Mouse (Mus musculus): ENCODE results near the gene Grrp1. TPM values are rescaled to one million over a fixed set of nuclear protein-coding genes. Genes with fewer than 3 reads are reported as not detected.
"Not testable (repeated sequence)": the region's sequence is repeated elsewhere in the genome, so short reads cannot be mapped to it uniquely, and the experiment has no call there.

The Grrp1 gene
- polyA plus RNA-seq, 1 experiment from 2014 or later: 9.0 TPM

- Histone ChIP-seq H3K4me1 (replicated peaks; ENCODE audit: control insufficient read depth, insufficient read depth, low read length) (peaks cover 8% of the 10 kb centered on the region), H3K4me2 (ENCODE audit: low read depth, low read length) (peak overlapping the region; percentile 56), H3K27me3 (ENCODE audit: control insufficient read depth, insufficient read depth, low read depth, low read length) (no peaks in the 10 kb centered on the region), H3K4me3 (ENCODE audit: low read length) (peak overlapping the region; percentile 35), H3K36me3 (ENCODE audit: control insufficient read depth, insufficient read depth, low read length) (peaks cover 6% of the 10 kb centered on the region; the same call in 1 of the 2 replicates), H3K27ac (ENCODE audit: low read length) (peak overlapping the region; percentile 67), H3K9ac (ENCODE audit: low read length) (peak overlapping the region; percentile 27), H3K9me3 (ENCODE audit: control insufficient read depth, low read length) (no peaks in the 10 kb centered on the region)
- WGBS: 10% methylated on average over 12 of the region's 13 CpGs
- peak; percentile 43 for ATAC-seq (ENCODE audit: low read depth)
Observed at GRCm38 (mm10) chr4:134272731-134273416, 19.0 kb upstream of the Grrp1 start.

- 79% methylated on average over 7 of the region's 7 CpGs for WGBS
- H3K9me3 ChIP-seq (ENCODE audit: control insufficient read depth, low read length): no peaks in the 10 kb centered on the region
- H3K27me3 ChIP-seq (ENCODE audit: control insufficient read depth, insufficient read depth, low read depth, low read length): no peaks in the 10 kb centered on the region
- H3K27ac ChIP-seq (ENCODE audit: low read length): no peak overlapping the region
- H3K9ac ChIP-seq (ENCODE audit: low read length): no peak overlapping the region
- peaks cover 8% of the 10 kb centered on the region for H3K4me1 ChIP-seq (replicated peaks; ENCODE audit: control insufficient read depth, insufficient read depth, low read length)
- H3K4me3 ChIP-seq (ENCODE audit: low read length): no peak overlapping the region
- no peak for ATAC-seq (ENCODE audit: low read depth)
- peaks cover 5% of the 10 kb centered on the region; the same call in 1 of the 2 replicates for H3K36me3 ChIP-seq (ENCODE audit: control insufficient read depth, insufficient read depth, low read length)
- no peak overlapping the region for H3K4me2 ChIP-seq (ENCODE audit: low read depth, low read length)
Observed at GRCm38 (mm10) chr4:134271979-134272378, 18.1 kb upstream of the Grrp1 start.

GRCm38 (mm10) chr4:134269622-134270021 is 15.7 kb upstream of the Grrp1 start:
- H3K36me3 ChIP-seq (ENCODE audit: control insufficient read depth, insufficient read depth, low read length); ATAC-seq (ENCODE audit: low read depth); H3K9ac ChIP-seq (ENCODE audit: low read length); H3K4me1 ChIP-seq (replicated peaks; ENCODE audit: control insufficient read depth, insufficient read depth, low read length); H3K27me3 ChIP-seq (ENCODE audit: control insufficient read depth, insufficient read depth, low read depth, low read length); H3K4me3 ChIP-seq (ENCODE audit: low read length); H3K9me3 ChIP-seq (ENCODE audit: control insufficient read depth, low read length); H3K27ac ChIP-seq (ENCODE audit: low read length); H3K4me2 ChIP-seq (ENCODE audit: low read depth, low read length): not testable (repeated sequence)

- WGBS: 78% methylated on average over 19 of the region's 19 CpGs
- H3K9me3 ChIP-seq (ENCODE audit: control insufficient read depth, low read length): no peaks in the 10 kb centered on the region
- H3K27me3 ChIP-seq (ENCODE audit: control insufficient read depth, insufficient read depth, low read depth, low read length): no peaks in the 10 kb centered on the region
- no peak for ATAC-seq (ENCODE audit: low read depth)
- H3K36me3 ChIP-seq (ENCODE audit: control insufficient read depth, insufficient read depth, low read length): no peaks in the 10 kb centered on the region
- no peak overlapping the region for H3K4me2 ChIP-seq (ENCODE audit: low read depth, low read length)
- no peak overlapping the region for H3K9ac ChIP-seq (ENCODE audit: low read length)
- H3K27ac ChIP-seq (ENCODE audit: low read length): no peak overlapping the region
- H3K4me1 ChIP-seq (replicated peaks; ENCODE audit: control insufficient read depth, insufficient read depth, low read length): peaks cover 6% of the 10 kb centered on the region
- no peak overlapping the region for H3K4me3 ChIP-seq (ENCODE audit: low read length)
Observed at GRCm38 (mm10) chr4:134268102-134268655, 14.3 kb upstream of the Grrp1 start.

GRCm38 (mm10) chr4:134265860-134266585 is 12.1 kb upstream of the Grrp1 start:
- no peak overlapping the region for H3K4me3 ChIP-seq (ENCODE audit: low read length)
- H3K9me3 ChIP-seq (ENCODE audit: control insufficient read depth, low read length): no peaks in the 10 kb centered on the region
- no peaks in the 10 kb centered on the region for H3K4me1 ChIP-seq (replicated peaks; ENCODE audit: control insufficient read depth, insufficient read depth, low read length)
- H3K36me3 ChIP-seq (ENCODE audit: control insufficient read depth, insufficient read depth, low read length): no peaks in the 10 kb centered on the region
- H3K27me3 ChIP-seq (ENCODE audit: control insufficient read depth, insufficient read depth, low read depth, low read length): no peaks in the 10 kb centered on the region
- no peak overlapping the region for H3K9ac ChIP-seq (ENCODE audit: low read length)
- no peak overlapping the region for H3K4me2 ChIP-seq (ENCODE audit: low read depth, low read length)
- WGBS: 35% methylated on average over 9 of the region's 9 CpGs
- H3K27ac ChIP-seq (ENCODE audit: low read length): no peak overlapping the region
- ATAC-seq (ENCODE audit: low read depth): no peak

- Histone ChIP-seq H3K27ac (ENCODE audit: low read length) (no peak overlapping the region), H3K36me3 (ENCODE audit: control insufficient read depth, insufficient read depth, low read length) (no peaks in the 10 kb centered on the region), H3K4me1 (replicated peaks; ENCODE audit: control insufficient read depth, insufficient read depth, low read length) (peaks cover 5% of the 10 kb centered on the region), H3K9me3 (ENCODE audit: control insufficient read depth, low read length) (no peaks in the 10 kb centered on the region), H3K4me3 (ENCODE audit: low read length) (no peak overlapping the region), H3K27me3 (ENCODE audit: control insufficient read depth, insufficient read depth, low read depth, low read length) (no peaks in the 10 kb centered on the region), H3K9ac (ENCODE audit: low read length) (no peak overlapping the region), H3K4me2 (ENCODE audit: low read depth, low read length) (no peak overlapping the region)
- WGBS: 31% methylated on average over 6 of the region's 6 CpGs
- ATAC-seq (ENCODE audit: low read depth): no peak
Observed at GRCm38 (mm10) chr4:134263191-134263590, 9.3 kb upstream of the Grrp1 start.

- 33% methylated on average over 11 of the region's 11 CpGs for WGBS
- Histone ChIP-seq H3K9me3 (ENCODE audit: control insufficient read depth, low read length) (no peaks in the 10 kb centered on the region), H3K4me3 (ENCODE audit: low read length) (no peak overlapping the region), H3K4me2 (ENCODE audit: low read depth, low read length) (peak overlapping the region; percentile 4), H3K36me3 (ENCODE audit: control insufficient read depth, insufficient read depth, low read length) (no peaks in the 10 kb centered on the region), H3K9ac (ENCODE audit: low read length) (no peak overlapping the region), H3K27ac (ENCODE audit: low read length) (peak overlapping the region; percentile 73), H3K4me1 (replicated peaks; ENCODE audit: control insufficient read depth, insufficient read depth, low read length) (peaks cover 28% of the 10 kb centered on the region), H3K27me3 (ENCODE audit: control insufficient read depth, insufficient read depth, low read depth, low read length) (peaks cover 9% of the 10 kb centered on the region)
- ATAC-seq (ENCODE audit: low read depth): 0 out of 2 replicates have a peak, but pooled peaks have one; percentile 24
Observed at GRCm38 (mm10) chr4:134258354-134258753, 4.4 kb upstream of the Grrp1 start.

- H3K9ac ChIP-seq (ENCODE audit: low read length): no peak overlapping the region
- H3K4me1 ChIP-seq (replicated peaks; ENCODE audit: control insufficient read depth, insufficient read depth, low read length): peaks cover 28% of the 10 kb centered on the region
- H3K4me2 ChIP-seq (ENCODE audit: low read depth, low read length): no peak overlapping the region
- H3K9me3 ChIP-seq (ENCODE audit: control insufficient read depth, low read length): no peaks in the 10 kb centered on the region
- peaks cover 18% of the 10 kb centered on the region for H3K27me3 ChIP-seq (ENCODE audit: control insufficient read depth, insufficient read depth, low read depth, low read length)
- H3K4me3 ChIP-seq (ENCODE audit: low read length): no peak overlapping the region
- no peaks in the 10 kb centered on the region for H3K36me3 ChIP-seq (ENCODE audit: control insufficient read depth, insufficient read depth, low read length)
- peak; percentile 21; the same call in 1 of the 2 replicates for ATAC-seq (ENCODE audit: low read depth)
- peak overlapping the region; percentile 73 for H3K27ac ChIP-seq (ENCODE audit: low read length)
- WGBS: 28% methylated on average over 11 of the region's 11 CpGs
Observed at GRCm38 (mm10) chr4:134257198-134258009, 3.5 kb upstream of the Grrp1 start.

Data from lung, embryonic 16.5 days (tissue).